Mouse (Mus musculus) thymus, adult 2 months (tissue): ENCODE measurements around the gene D430042O09Rik. TPM values are rescaled to one million over a fixed set of nuclear protein-coding genes. Genes with fewer than 3 reads are reported as not detected.

Source experiments
- DNase-seq: peaks from one replicate; pipeline ENCODE4 v3.0.0; 2021
- H3K27ac ChIP-seq: fragments of 200-500 bp; 2 replicates; pipeline ENCODE4 v1.5.1; 2012; ENCODE audit warnings: low read length, control low read depth; ENCODE audit not compliant: control insufficient read depth, insufficient read depth
- H3K27me3 ChIP-seq: fragments of 200-500 bp; 2 replicates; pipeline ENCODE4 v1.6.1; 2012; ENCODE audit warnings: mild to moderate bottlenecking, low read length, moderate library complexity, mixed read lengths; ENCODE audit not compliant: control insufficient read depth, insufficient read depth
- H3K36me3 ChIP-seq: fragments of 200-500 bp; 2 replicates; pipeline ENCODE4 v1.6.1; 2012; ENCODE audit warnings: mild to moderate bottlenecking, low read length, moderate library complexity; ENCODE audit not compliant: control insufficient read depth, insufficient read depth
- H3K4me1 ChIP-seq: fragments of 200-500 bp; replicated peaks from 2 replicates; pipeline ENCODE4 v1.6.1; 2012; ENCODE audit warnings: low read length; ENCODE audit not compliant: control insufficient read depth, insufficient read depth
- H3K4me3 ChIP-seq: fragments of 200-500 bp; 2 replicates; pipeline ENCODE4 v1.5.1; 2012; ENCODE audit warnings: mild to moderate bottlenecking, low read length, control low read depth, moderate library complexity; ENCODE audit not compliant: control insufficient read depth, insufficient read depth
- CTCF ChIP-seq: fragments of 200-500 bp; IDR thresholded peaks from 2 replicates; pipeline ENCODE4 v1.5.1; 2012; ENCODE audit warnings: mild to moderate bottlenecking, control low read depth, low read length, moderate library complexity, borderline replicate concordance; ENCODE audit not compliant: control insufficient read depth, poor library complexity, insufficient read depth; ENCODE audit errors: extremely low read depth
- POLR2A ChIP-seq: fragments of 200-500 bp; IDR thresholded peaks from 2 replicates; pipeline ENCODE4 v1.6.1; 2012; ENCODE audit warnings: mild to moderate bottlenecking, low read length, control low read depth, moderate library complexity; ENCODE audit not compliant: control insufficient read depth, poor library complexity, insufficient read depth; ENCODE audit errors: extremely low read depth
- WGBS: fragments of 180-500 bp; shearing (Covaris S2); methylation state at CpG from one replicate; pipeline ENCODE4 v1.1.7; 2018; 5-methylcytosine and 5-hydroxymethylcytosine counted together
- polyA plus RNA-seq: library from polyadenylated mRNA; depleted of rRNA; stranded (reverse); fragments of >200 nt; gene quantifications from 2 replicates; pipeline ENCODE4 v1.2.3, GENCODE M21; 2012; rRNA removed

The D430042O09Rik gene
- polyA plus RNA-seq = 22.3 and 22.4 TPM in 2 replicates

DNA sequence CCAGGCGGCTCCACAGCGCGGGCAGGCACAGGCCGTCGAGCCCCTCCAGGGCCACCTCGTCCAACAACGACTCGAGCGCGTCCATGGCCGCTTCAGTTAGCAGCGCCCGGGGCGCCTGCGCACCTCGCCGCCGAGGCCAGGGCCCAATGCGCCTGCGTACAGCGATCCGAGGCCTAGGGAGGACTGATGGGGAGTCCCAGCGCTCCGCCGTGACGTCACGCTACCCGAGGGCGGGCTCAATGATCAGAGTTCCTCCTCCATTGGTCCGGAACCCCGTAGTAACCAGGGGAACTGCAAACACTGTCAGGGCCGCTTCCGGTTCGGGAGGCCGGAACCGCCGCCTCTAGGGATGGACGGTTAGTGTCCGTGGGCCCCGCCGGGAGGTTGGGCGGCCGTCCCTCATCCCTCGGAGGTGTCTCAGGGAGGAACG, at the start of gene D430042O09Rik, which contains the start of gene Gtf3c1:
Gene D430042O09Rik (plus strand): TSS at position 296 of the 430 bp plus-strand sequence.
Gene Gtf3c1 (minus strand): TSS at position 188 of the 430 bp plus-strand sequence.
- DNase-seq = peak; percentile 100
- Histone ChIP-seq H3K4me3 (peak within 1 kb of the TSS; percentile 82), H3K27me3 (no peaks in the 10 kb centered on the region), H3K36me3 (peaks cover 16% of the 10 kb centered on the region), H3K27ac (no peak within 1 kb of the TSS), H3K4me1 (peaks cover 17% of the 10 kb centered on the region)
- under 1% methylated on average over 45 of the region's 45 CpGs for WGBS
- TF ChIP-seq POLR2A = peak; percentile 88
- peak; percentile 29; the same call in 1 of the 2 replicates for TF ChIP-seq CTCF

DNA sequence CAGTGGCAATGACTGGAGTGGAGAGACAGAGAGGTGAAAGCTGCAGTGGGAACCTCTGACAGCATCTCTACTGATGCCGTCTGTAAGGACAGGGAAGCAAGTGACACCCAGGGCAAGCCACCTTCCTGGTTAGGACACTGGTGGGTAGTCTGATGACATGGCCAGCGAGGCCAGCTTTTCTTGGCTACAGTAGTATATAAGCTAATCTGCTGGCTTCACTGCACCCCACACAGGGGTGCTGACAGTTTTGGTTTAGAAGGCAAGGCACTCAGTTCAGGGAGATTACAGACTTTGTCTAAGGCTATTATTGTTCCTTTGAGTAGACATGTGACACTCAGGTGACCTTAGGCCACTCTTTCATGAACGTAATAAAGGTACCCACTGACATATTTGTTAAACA, 44.0 kb upstream of the D430042O09Rik start:
- H3K27ac ChIP-seq = no peak overlapping the region
- TF ChIP-seq POLR2A (no peak), CTCF (no peak)
- H3K4me1 ChIP-seq = no peaks in the 10 kb centered on the region
- H3K36me3 ChIP-seq = peaks cover 84% of the 10 kb centered on the region
- WGBS = 97% methylated on average over 3 of the region's 3 CpGs
- no peak for DNase-seq
- H3K27me3 ChIP-seq = no peaks in the 10 kb centered on the region
- no peak overlapping the region for H3K4me3 ChIP-seq

DNA sequence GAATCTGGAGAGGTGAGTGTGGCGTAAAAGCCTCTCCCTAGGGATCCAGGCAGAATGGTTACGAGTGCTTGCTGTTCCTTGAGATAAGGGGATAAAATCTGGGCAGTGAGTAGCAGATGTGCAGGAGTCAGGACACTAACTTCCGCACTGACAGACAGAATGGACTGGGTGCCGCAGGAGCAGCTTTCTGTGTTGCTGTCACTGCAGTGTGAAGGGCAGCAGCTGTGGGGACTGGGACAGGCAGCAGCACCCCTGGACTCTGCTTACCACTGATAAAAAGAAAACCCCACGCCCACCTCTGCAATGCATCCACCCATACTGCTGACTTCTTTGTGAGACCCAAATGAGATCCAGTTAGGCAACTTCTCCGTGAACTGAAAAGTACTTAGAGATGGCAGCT, 36.8 kb upstream of the D430042O09Rik start:
- DNase-seq = no peak
- Histone ChIP-seq H3K4me1 (no peaks in the 10 kb centered on the region), H3K27ac (no peak overlapping the region), H3K4me3 (no peak overlapping the region), H3K27me3 (no peaks in the 10 kb centered on the region), H3K36me3 (peaks cover 92% of the 10 kb centered on the region)
- over 99% methylated on average over 6 of the region's 6 CpGs for WGBS
- TF ChIP-seq CTCF = no peak
- no peak for TF ChIP-seq POLR2A

DNA sequence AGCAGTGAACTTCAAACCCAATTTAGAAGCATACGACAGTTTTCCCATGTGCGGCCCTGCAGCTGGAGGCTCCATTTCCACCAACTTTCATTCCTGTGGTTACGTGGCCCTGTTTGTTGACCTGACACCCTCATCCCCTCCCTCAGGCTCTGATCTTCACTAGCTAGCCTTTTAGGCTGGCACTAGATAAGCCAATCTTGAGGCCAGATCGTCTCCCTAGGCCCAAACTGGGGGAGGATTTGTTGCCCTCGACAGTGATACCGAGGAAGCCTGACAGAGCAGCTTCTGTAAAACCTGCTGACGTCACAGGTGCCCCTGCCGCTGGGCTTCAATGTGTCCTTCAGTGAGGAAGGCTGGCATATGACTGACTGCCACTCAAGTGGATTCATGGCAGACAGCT, 36.3 kb upstream of the D430042O09Rik start:
- Histone ChIP-seq H3K4me1 (no peaks in the 10 kb centered on the region), H3K27me3 (no peaks in the 10 kb centered on the region), H3K27ac (no peak overlapping the region), H3K36me3 (peaks cover 92% of the 10 kb centered on the region), H3K4me3 (no peak overlapping the region)
- DNase-seq = no peak
- WGBS = 94% methylated on average over 8 of the region's 8 CpGs
- no peak for TF ChIP-seq POLR2A
- TF ChIP-seq CTCF = no peak

DNA sequence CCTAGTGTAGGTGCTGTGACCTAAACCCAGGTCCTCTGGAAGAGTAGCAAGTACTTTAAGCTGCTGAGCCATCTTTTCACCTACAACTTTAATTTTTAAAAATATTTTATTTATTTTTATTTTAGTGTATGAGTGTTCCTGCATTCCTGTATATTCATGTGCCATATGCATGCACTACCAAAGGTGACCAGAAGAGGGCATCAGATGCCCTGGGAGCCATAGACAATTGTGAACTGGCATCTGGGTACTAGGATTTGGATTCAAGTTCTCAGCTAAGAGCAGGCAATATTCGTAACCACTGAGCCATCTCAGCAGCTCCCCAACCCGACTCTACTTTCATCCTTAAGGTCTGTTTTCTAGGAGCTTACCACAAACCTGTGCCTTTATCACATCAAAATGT, 32.8 kb upstream of the D430042O09Rik start:
- DNase-seq = peak; percentile 66
- no peak for TF ChIP-seq POLR2A
- no peak for TF ChIP-seq CTCF
- Histone ChIP-seq H3K27me3 (no peaks in the 10 kb centered on the region), H3K4me1 (no peaks in the 10 kb centered on the region), H3K27ac (no peak overlapping the region), H3K36me3 (peaks cover 95% of the 10 kb centered on the region), H3K4me3 (no peak overlapping the region)
- WGBS = 6% methylated on average over 2 of the region's 2 CpGs

DNA sequence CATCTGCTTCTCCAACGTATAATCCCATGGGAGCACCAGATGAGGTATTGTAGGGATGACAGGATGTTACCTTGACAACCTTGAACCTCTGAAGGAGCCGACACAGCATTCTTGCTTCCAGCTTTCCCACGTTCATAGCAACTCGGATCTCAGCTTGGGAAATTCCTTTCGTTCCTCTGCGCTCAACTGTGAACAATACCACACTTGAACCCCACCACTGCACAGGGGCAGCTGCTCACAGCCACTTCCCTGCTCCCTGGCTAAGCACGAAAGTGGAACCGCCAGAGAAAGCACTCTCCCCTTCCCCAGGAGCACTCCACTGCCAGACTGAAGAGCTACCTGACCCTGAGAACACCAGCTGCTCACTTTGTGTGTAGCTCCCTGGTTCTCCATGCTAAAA, 28.9 kb upstream of the D430042O09Rik start:
- Histone ChIP-seq H3K36me3 (peaks cover 76% of the 10 kb centered on the region), H3K4me1 (no peaks in the 10 kb centered on the region), H3K4me3 (no peak overlapping the region), H3K27me3 (no peaks in the 10 kb centered on the region), H3K27ac (no peak overlapping the region)
- WGBS = 93% methylated on average over 8 of the region's 8 CpGs
- no peak for TF ChIP-seq CTCF
- TF ChIP-seq POLR2A = no peak
- no peak for DNase-seq

DNA sequence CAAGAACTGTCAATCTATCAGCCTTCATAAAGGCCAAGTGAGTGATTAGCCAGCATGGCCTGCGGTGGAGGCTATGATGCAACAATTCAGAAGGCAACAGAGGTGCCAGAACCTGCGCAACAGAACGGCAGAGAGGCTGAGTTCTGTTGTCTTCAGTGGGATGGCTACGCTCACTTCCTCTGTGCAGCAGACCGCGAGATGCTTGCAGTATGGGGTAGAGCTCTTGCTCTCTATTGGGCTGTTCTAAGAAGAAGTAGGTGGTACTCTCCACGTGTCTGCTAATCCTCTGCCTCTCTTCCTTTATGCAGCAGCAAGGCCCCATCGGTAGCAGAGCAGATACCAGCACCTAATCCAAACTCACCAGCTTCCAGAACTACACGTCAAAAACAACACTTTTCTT, 27.8 kb upstream of the D430042O09Rik start:
- no peak for TF ChIP-seq POLR2A
- no peak for TF ChIP-seq CTCF
- Histone ChIP-seq H3K36me3 (peaks cover 66% of the 10 kb centered on the region), H3K4me3 (no peak overlapping the region), H3K27ac (no peak overlapping the region), H3K27me3 (no peaks in the 10 kb centered on the region), H3K4me1 (no peaks in the 10 kb centered on the region)
- no peak for DNase-seq
- WGBS = 91% methylated on average over 9 of the region's 9 CpGs
